Mouse (Mus musculus): Measurements from ENCODE around the gene Fgf2. TPM values are rescaled to one million over a fixed set of nuclear protein-coding genes. Genes with fewer than 3 reads are reported as not detected.

Gene Fgf2
- polyA plus RNA-seq, 1 experiment from 2014 or later = 2.3 TPM

DNA sequence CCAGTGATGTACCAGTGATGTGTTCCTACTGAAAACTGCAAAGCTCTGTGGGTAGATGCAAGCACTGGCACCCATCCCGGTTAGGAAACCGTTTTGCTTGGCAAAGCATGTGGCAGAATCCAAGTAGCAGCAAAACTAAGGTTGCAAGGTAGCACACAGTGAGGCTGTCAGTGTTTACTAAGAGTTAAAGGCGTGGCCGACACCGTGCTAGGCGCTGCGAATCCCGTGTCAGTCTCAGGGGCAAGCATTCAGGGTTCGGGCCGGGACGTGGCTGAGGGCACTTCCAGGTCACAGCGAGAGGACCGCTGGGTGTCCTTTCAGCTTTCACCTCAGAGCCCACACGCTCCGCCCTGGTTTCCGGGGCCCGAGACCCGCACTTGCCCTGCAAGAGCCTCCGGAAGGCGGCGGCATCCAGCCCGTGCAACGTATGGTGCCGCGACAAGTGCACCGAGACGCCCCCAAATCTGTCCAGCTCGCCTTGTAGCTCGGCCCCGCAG, 70.9 kb downstream of the Fgf2 start:
- Histone ChIP-seq H3K9ac (ENCODE audit: low read length) (peak overlapping the region; percentile 85), H3K4me3 (replicated peaks; ENCODE audit: low read length) (peak overlapping the region; percentile 87), H3K36me3 (ENCODE audit: control insufficient read depth, insufficient read depth, low read length) (no peaks in the 10 kb centered on the region), H3K9me3 (replicated peaks; ENCODE audit: control insufficient read depth, low read length) (no peaks in the 10 kb centered on the region), H3K4me1 (ENCODE audit: control insufficient read depth, insufficient read depth, low read length) (peaks cover 13% of the 10 kb centered on the region), H3K27me3 (ENCODE audit: control insufficient read depth, insufficient read depth, low read length) (no peaks in the 10 kb centered on the region), H3K4me2 (ENCODE audit: low read depth, low read length) (peak overlapping the region; percentile 81), H3K27ac (ENCODE audit: low read length) (peak overlapping the region; percentile 93)
- WGBS = under 1% methylated on average over 30 of the region's 30 CpGs
- ATAC-seq (ENCODE audit: insufficient read depth, low FRiP score) = no peak; the same call in 1 of the 2 replicates

- peak; percentile 97 for ATAC-seq (ENCODE audit: insufficient read depth, low FRiP score)
- 1% methylated on average over 48 of the region's 50 CpGs for WGBS
Measured at GRCm38 (mm10) chr3:37419458-37419991, 71.4 kb downstream of the Fgf2 start, which contains the start of gene Spata5. Gene Spata5 (plus strand): TSS chr3:37419896.

GRCm38 (mm10) chr3:37420072-37420471, 71.9 kb downstream of the Fgf2 start, which contains the start of gene Nudt6:
Gene Nudt6 (minus strand): TSS chr3:37420211.
- Histone ChIP-seq H3K9ac (ENCODE audit: low read length) (peak within 1 kb of the TSS; percentile 86), H3K27ac (ENCODE audit: low read length) (peak within 1 kb of the TSS; percentile 93), H3K36me3 (ENCODE audit: control insufficient read depth, insufficient read depth, low read length) (no peaks in the 10 kb centered on the region), H3K9me3 (replicated peaks; ENCODE audit: control insufficient read depth, low read length) (no peaks in the 10 kb centered on the region), H3K27me3 (ENCODE audit: control insufficient read depth, insufficient read depth, low read length) (no peaks in the 10 kb centered on the region), H3K4me2 (ENCODE audit: low read depth, low read length) (peak within 1 kb of the TSS; percentile 95), H3K4me3 (replicated peaks; ENCODE audit: low read length) (peak within 1 kb of the TSS; percentile 99), H3K4me1 (ENCODE audit: control insufficient read depth, insufficient read depth, low read length) (peaks cover 13% of the 10 kb centered on the region)
- WGBS = under 1% methylated on average over 50 of the region's 50 CpGs
- ATAC-seq (ENCODE audit: insufficient read depth, low FRiP score) = peak; percentile 85

More at GRCm38 (mm10) chr3:37419458-37419991, 71.4 kb downstream of the Fgf2 start, which contains the start of gene Spata5:
- Histone ChIP-seq H3K4me1 (ENCODE audit: control insufficient read depth, insufficient read depth, low read length) (peaks cover 13% of the 10 kb centered on the region), H3K9ac (ENCODE audit: low read length) (peak within 1 kb of the TSS; percentile 86), H3K9me3 (replicated peaks; ENCODE audit: control insufficient read depth, low read length) (no peaks in the 10 kb centered on the region), H3K27me3 (ENCODE audit: control insufficient read depth, insufficient read depth, low read length) (no peaks in the 10 kb centered on the region), H3K4me2 (ENCODE audit: low read depth, low read length) (peak within 1 kb of the TSS; percentile 95), H3K4me3 (replicated peaks; ENCODE audit: low read length) (peak within 1 kb of the TSS; percentile 99), H3K27ac (ENCODE audit: low read length) (peak within 1 kb of the TSS; percentile 93), H3K36me3 (ENCODE audit: control insufficient read depth, insufficient read depth, low read length) (no peaks in the 10 kb centered on the region)

DNA sequence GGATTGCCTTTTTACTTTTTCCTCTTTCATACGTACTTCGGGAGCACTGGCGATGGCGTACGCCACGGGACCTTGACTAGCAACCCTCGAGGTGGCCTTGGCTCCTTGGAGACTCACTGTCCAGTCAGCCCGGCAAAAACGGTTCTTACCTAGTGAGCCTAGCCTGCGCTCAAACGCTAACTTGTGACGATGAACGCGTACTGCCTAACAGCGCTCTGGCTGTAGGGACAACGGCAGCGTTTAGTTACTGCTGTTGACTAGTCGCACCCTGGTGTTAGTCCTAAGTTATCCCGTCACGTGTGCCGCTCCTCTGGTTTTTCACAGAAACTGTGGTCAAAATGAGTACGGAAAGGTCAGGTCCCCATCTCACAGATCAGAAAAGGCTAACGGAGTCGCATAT, 72.5 kb downstream of the Fgf2 start:
- H3K9ac ChIP-seq (ENCODE audit: low read length) = peak overlapping the region; percentile 86
- H3K4me1 ChIP-seq (ENCODE audit: control insufficient read depth, insufficient read depth, low read length) = peaks cover 13% of the 10 kb centered on the region
- no peak for ATAC-seq (ENCODE audit: insufficient read depth, low FRiP score)
- 0% methylated on average over 24 of the region's 24 CpGs for WGBS
- peak overlapping the region; percentile 95 for H3K4me2 ChIP-seq (ENCODE audit: low read depth, low read length)
- H3K9me3 ChIP-seq (replicated peaks; ENCODE audit: control insufficient read depth, low read length) = no peaks in the 10 kb centered on the region
- peak overlapping the region; percentile 89 for H3K27ac ChIP-seq (ENCODE audit: low read length)
- H3K4me3 ChIP-seq (replicated peaks; ENCODE audit: low read length) = peak overlapping the region; percentile 99
- no peaks in the 10 kb centered on the region for H3K36me3 ChIP-seq (ENCODE audit: control insufficient read depth, insufficient read depth, low read length)
- H3K27me3 ChIP-seq (ENCODE audit: control insufficient read depth, insufficient read depth, low read length) = no peaks in the 10 kb centered on the region

DNA sequence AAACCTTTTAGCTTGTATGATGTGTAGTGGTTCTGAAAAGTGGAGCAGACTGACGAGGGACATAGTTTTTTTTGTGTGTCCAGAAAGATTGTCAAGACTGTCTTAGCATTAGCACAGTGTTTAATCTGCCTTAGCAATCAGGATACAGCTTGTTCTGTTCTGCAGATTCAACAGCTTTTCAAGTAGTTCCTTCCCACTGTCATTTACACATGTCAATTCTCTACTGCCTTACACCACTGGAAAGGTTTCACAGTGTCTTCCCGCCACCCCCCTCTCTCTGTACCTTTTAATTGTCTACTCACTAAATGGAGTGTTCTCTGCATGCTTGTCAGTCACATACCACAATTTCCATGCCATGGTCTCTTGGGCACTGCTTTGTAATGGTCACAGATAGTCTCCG, 73.0 kb downstream of the Fgf2 start:
- peak overlapping the region; percentile 95 for H3K4me2 ChIP-seq (ENCODE audit: low read depth, low read length)
- WGBS = 15% methylated on average over 3 of the region's 3 CpGs
- peaks cover 13% of the 10 kb centered on the region for H3K4me1 ChIP-seq (ENCODE audit: control insufficient read depth, insufficient read depth, low read length)
- no peak for ATAC-seq (ENCODE audit: insufficient read depth, low FRiP score)
- H3K27ac ChIP-seq (ENCODE audit: low read length) = peak overlapping the region; percentile 89; the same call in 1 of the 2 replicates
- H3K9me3 ChIP-seq (replicated peaks; ENCODE audit: control insufficient read depth, low read length) = no peaks in the 10 kb centered on the region
- no peaks in the 10 kb centered on the region for H3K36me3 ChIP-seq (ENCODE audit: control insufficient read depth, insufficient read depth, low read length)
- peak overlapping the region; percentile 86 for H3K9ac ChIP-seq (ENCODE audit: low read length)
- H3K4me3 ChIP-seq (replicated peaks; ENCODE audit: low read length) = peak overlapping the region; percentile 99
- H3K27me3 ChIP-seq (ENCODE audit: control insufficient read depth, insufficient read depth, low read length) = no peaks in the 10 kb centered on the region

DNA sequence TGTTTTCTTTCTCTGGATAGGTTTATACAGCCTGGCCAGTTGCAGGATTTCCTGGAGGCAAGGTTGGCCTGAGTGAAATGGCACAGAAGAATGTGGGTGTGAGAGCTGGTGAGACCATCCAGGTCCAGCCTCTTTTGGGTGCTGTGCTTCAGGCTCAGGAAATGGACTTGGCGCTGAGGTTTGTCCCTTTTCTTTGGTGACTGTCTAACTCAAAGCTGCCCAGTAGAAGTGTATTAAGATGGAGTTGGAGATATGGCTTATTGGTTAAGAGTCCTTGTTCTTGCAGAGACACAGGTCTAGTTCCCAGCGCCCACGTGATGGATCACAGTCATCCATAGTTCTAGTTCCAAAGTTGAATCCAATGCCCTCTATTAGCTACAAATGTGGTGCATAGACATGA, 77.9 kb downstream of the Fgf2 start:
- H3K9ac ChIP-seq (ENCODE audit: low read length) = no peak overlapping the region
- 96% methylated on average over 3 of the region's 3 CpGs for WGBS
- no peak overlapping the region for H3K4me2 ChIP-seq (ENCODE audit: low read depth, low read length)
- peaks cover 6% of the 10 kb centered on the region for H3K4me1 ChIP-seq (ENCODE audit: control insufficient read depth, insufficient read depth, low read length)
- ATAC-seq (ENCODE audit: insufficient read depth, low FRiP score) = no peak
- no peak overlapping the region for H3K4me3 ChIP-seq (replicated peaks; ENCODE audit: low read length)
- H3K9me3 ChIP-seq (replicated peaks; ENCODE audit: control insufficient read depth, low read length) = no peaks in the 10 kb centered on the region
- no peaks in the 10 kb centered on the region; the same call in 1 of the 2 replicates for H3K36me3 ChIP-seq (ENCODE audit: control insufficient read depth, insufficient read depth, low read length)
- H3K27ac ChIP-seq (ENCODE audit: low read length) = no peak overlapping the region
- no peaks in the 10 kb centered on the region for H3K27me3 ChIP-seq (ENCODE audit: control insufficient read depth, insufficient read depth, low read length)

- no peak for ATAC-seq (ENCODE audit: insufficient read depth, low FRiP score)
- H3K4me3 ChIP-seq (replicated peaks; ENCODE audit: low read length) = no peak overlapping the region
- H3K4me2 ChIP-seq (ENCODE audit: low read depth, low read length) = no peak overlapping the region
- no peaks in the 10 kb centered on the region for H3K9me3 ChIP-seq (replicated peaks; ENCODE audit: control insufficient read depth, low read length)
- H3K27me3 ChIP-seq (ENCODE audit: control insufficient read depth, insufficient read depth, low read length) = no peaks in the 10 kb centered on the region
- H3K27ac ChIP-seq (ENCODE audit: low read length) = no peak overlapping the region
- H3K4me1 ChIP-seq (ENCODE audit: control insufficient read depth, insufficient read depth, low read length) = no peaks in the 10 kb centered on the region
- peaks cover 8% of the 10 kb centered on the region; the same call in 1 of the 2 replicates for H3K36me3 ChIP-seq (ENCODE audit: control insufficient read depth, insufficient read depth, low read length)
- H3K9ac ChIP-seq (ENCODE audit: low read length) = no peak overlapping the region
Measured at GRCm38 (mm10) chr3:37430359-37430758, 82.2 kb downstream of the Fgf2 start.

GRCm38 (mm10) chr3:37439770-37440169, 91.6 kb downstream of the Fgf2 start:
- peak; percentile 73; the same call in 1 of the 2 replicates for ATAC-seq (ENCODE audit: insufficient read depth, low FRiP score)
- Histone ChIP-seq H3K9me3 (replicated peaks; ENCODE audit: control insufficient read depth, low read length) (no peaks in the 10 kb centered on the region), H3K4me1 (ENCODE audit: control insufficient read depth, insufficient read depth, low read length) (peaks cover 4% of the 10 kb centered on the region; the same call in 1 of the 2 replicates), H3K27ac (ENCODE audit: low read length) (0 out of 2 replicates have a peak overlapping the region, but pooled peaks have one; percentile 51), H3K27me3 (ENCODE audit: control insufficient read depth, insufficient read depth, low read length) (no peaks in the 10 kb centered on the region), H3K4me2 (ENCODE audit: low read depth, low read length) (no peak overlapping the region), H3K36me3 (ENCODE audit: control insufficient read depth, insufficient read depth, low read length) (peaks cover 8% of the 10 kb centered on the region; the same call in 1 of the 2 replicates), H3K9ac (ENCODE audit: low read length) (no peak overlapping the region), H3K4me3 (replicated peaks; ENCODE audit: low read length) (no peak overlapping the region)
- 33% methylated on average over 1 of the region's 1 CpGs for WGBS

GRCm38 (mm10) chr3:37443409-37443808, 95.3 kb downstream of the Fgf2 start:
- Histone ChIP-seq H3K4me2 (ENCODE audit: low read depth, low read length) (no peak overlapping the region), H3K4me1 (ENCODE audit: control insufficient read depth, insufficient read depth, low read length) (peaks cover 4% of the 10 kb centered on the region; the same call in 1 of the 2 replicates), H3K9me3 (replicated peaks; ENCODE audit: control insufficient read depth, low read length) (no peaks in the 10 kb centered on the region), H3K4me3 (replicated peaks; ENCODE audit: low read length) (no peak overlapping the region), H3K9ac (ENCODE audit: low read length) (no peak overlapping the region), H3K27me3 (ENCODE audit: control insufficient read depth, insufficient read depth, low read length) (no peaks in the 10 kb centered on the region), H3K27ac (ENCODE audit: low read length) (no peak overlapping the region; the same call in 1 of the 2 replicates), H3K36me3 (ENCODE audit: control insufficient read depth, insufficient read depth, low read length) (peaks cover 3% of the 10 kb centered on the region; the same call in 1 of the 2 replicates)
- WGBS = 74% methylated on average over 2 of the region's 2 CpGs
- no peak for ATAC-seq (ENCODE audit: insufficient read depth, low FRiP score)
